Mouse (Mus musculus): ENCODE measurements around the gene Fam187b. TPM values are rescaled to one million over a fixed set of nuclear protein-coding genes. Genes with fewer than 3 reads are reported as not detected.

The Fam187b gene
- polyA plus RNA-seq, 1 experiment from 2014 or later: 8.9 TPM

GRCm38 (mm10) chr7:30953459-30953858 lies 20.1 kb upstream of the Fam187b start:
- H3K4me1 ChIP-seq (replicated peaks; ENCODE audit: insufficient read depth, low read length): peaks cover 14% of the 10 kb centered on the region; the same call in 1 of the 2 replicates
- H3K36me3 ChIP-seq (ENCODE audit: insufficient read depth, low read length): peaks cover 41% of the 10 kb centered on the region
- H3K4me3 ChIP-seq (replicated peaks; ENCODE audit: low read depth, low read length): no peak overlapping the region
- ATAC-seq (replicated peaks; ENCODE audit: low FRiP score, low read depth) (no peak), DNase-seq (ENCODE audit: low spot score) (no peak)
- H3K9me3 ChIP-seq (replicated peaks; ENCODE audit: low read length): no peaks in the 10 kb centered on the region
- H3K9ac ChIP-seq (ENCODE audit: low read depth, low read length): no peak overlapping the region
- H3K27me3 ChIP-seq (ENCODE audit: insufficient read depth, low read length): no peaks in the 10 kb centered on the region
- no peak overlapping the region for H3K4me2 ChIP-seq (ENCODE audit: low read length)
- no peak for TF ChIP-seq CTCF (IDR thresholded peaks at IDR 0.05; ENCODE audit: low read depth)
- WGBS: 77% methylated on average over 6 of the region's 6 CpGs
- H3K27ac ChIP-seq: no peak overlapping the region

GRCm38 (mm10) chr7:30954036-30954435 lies 19.6 kb upstream of the Fam187b start:
- no peak overlapping the region for H3K4me3 ChIP-seq (replicated peaks; ENCODE audit: low read depth, low read length)
- H3K27me3 ChIP-seq (ENCODE audit: insufficient read depth, low read length): no peaks in the 10 kb centered on the region
- peaks cover 14% of the 10 kb centered on the region; the same call in 1 of the 2 replicates for H3K4me1 ChIP-seq (replicated peaks; ENCODE audit: insufficient read depth, low read length)
- ATAC-seq (replicated peaks; ENCODE audit: low FRiP score, low read depth): no peak
- 0 out of 2 replicates have a peak, but pooled peaks have one; percentile 5 for TF ChIP-seq CTCF (IDR thresholded peaks at IDR 0.05; ENCODE audit: low read depth)
- DNase-seq (ENCODE audit: low spot score): no peak
- no peak overlapping the region for H3K27ac ChIP-seq
- no peak overlapping the region for H3K4me2 ChIP-seq (ENCODE audit: low read length)
- H3K9ac ChIP-seq (ENCODE audit: low read depth, low read length): no peak overlapping the region
- whole genome bisulfite sequencing: 76% methylated on average over 3 of the region's 3 CpGs
- no peaks in the 10 kb centered on the region for H3K9me3 ChIP-seq (replicated peaks; ENCODE audit: low read length)
- peaks cover 41% of the 10 kb centered on the region for H3K36me3 ChIP-seq (ENCODE audit: insufficient read depth, low read length)

- Histone ChIP-seq H3K4me2 (ENCODE audit: low read length) (peak overlapping the region; percentile 74), H3K9me3 (replicated peaks; ENCODE audit: low read length) (no peaks in the 10 kb centered on the region), H3K27me3 (ENCODE audit: insufficient read depth, low read length) (no peaks in the 10 kb centered on the region), H3K9ac (ENCODE audit: low read depth, low read length) (peak overlapping the region; percentile 99; the same call in 1 of the 2 replicates), H3K4me1 (replicated peaks; ENCODE audit: insufficient read depth, low read length) (peaks cover 14% of the 10 kb centered on the region; the same call in 1 of the 2 replicates), H3K36me3 (ENCODE audit: insufficient read depth, low read length) (peaks cover 34% of the 10 kb centered on the region), H3K4me3 (replicated peaks; ENCODE audit: low read depth, low read length) (peak overlapping the region; percentile 94; the same call in 1 of the 2 replicates), H3K27ac (no peak overlapping the region)
- no peak for DNase-seq (ENCODE audit: low spot score)
- TF ChIP-seq CTCF (IDR thresholded peaks at IDR 0.05; ENCODE audit: low read depth): no peak
- no peak for ATAC-seq (replicated peaks; ENCODE audit: low FRiP score, low read depth)
- WGBS: 78% methylated on average over 12 of the region's 12 CpGs
These were observed 18.5 kb upstream of the Fam187b start for GRCm38 (mm10) chr7:30954971-30955520.

- peaks cover 29% of the 10 kb centered on the region for H3K36me3 ChIP-seq (ENCODE audit: insufficient read depth, low read length)
- H3K4me2 ChIP-seq (ENCODE audit: low read length): peak overlapping the region; percentile 74
- H3K27ac ChIP-seq: peak overlapping the region; percentile 99
- H3K27me3 ChIP-seq (ENCODE audit: insufficient read depth, low read length): no peaks in the 10 kb centered on the region
- H3K9me3 ChIP-seq (replicated peaks; ENCODE audit: low read length): no peaks in the 10 kb centered on the region
- peak; percentile 90 for TF ChIP-seq CTCF (IDR thresholded peaks at IDR 0.05; ENCODE audit: low read depth)
- peak overlapping the region; percentile 94 for H3K4me3 ChIP-seq (replicated peaks; ENCODE audit: low read depth, low read length)
- ATAC-seq (replicated peaks; ENCODE audit: low FRiP score, low read depth): peak; percentile 75
- WGBS: 1% methylated on average over 54 of the region's 64 CpGs
- peaks cover 14% of the 10 kb centered on the region; the same call in 1 of the 2 replicates for H3K4me1 ChIP-seq (replicated peaks; ENCODE audit: insufficient read depth, low read length)
- peak; percentile 91 for DNase-seq (ENCODE audit: low spot score)
- peak overlapping the region; percentile 99 for H3K9ac ChIP-seq (ENCODE audit: low read depth, low read length)
These were observed 17.8 kb upstream of the Fam187b start for GRCm38 (mm10) chr7:30955584-30956356.

GRCm38 (mm10) chr7:30956357-30956751 lies 17.2 kb upstream of the Fam187b start:
- 2% methylated on average over 27 of the region's 49 CpGs for WGBS

GRCm38 (mm10) chr7:30956756-30957366 lies 16.7 kb upstream of the Fam187b start, which contains the start of gene Usf2:
Gene Usf2, minus strand, starts transcription at chr7:30956803.
- Histone ChIP-seq H3K4me2 (ENCODE audit: low read length) (peak within 1 kb of the TSS; percentile 74), H3K27ac (peak within 1 kb of the TSS; percentile 99), H3K9me3 (replicated peaks; ENCODE audit: low read length) (no peaks in the 10 kb centered on the region), H3K27me3 (ENCODE audit: insufficient read depth, low read length) (no peaks in the 10 kb centered on the region), H3K4me1 (replicated peaks; ENCODE audit: insufficient read depth, low read length) (peaks cover 14% of the 10 kb centered on the region; the same call in 1 of the 2 replicates), H3K36me3 (ENCODE audit: insufficient read depth, low read length) (peaks cover 25% of the 10 kb centered on the region), H3K9ac (ENCODE audit: low read depth, low read length) (peak within 1 kb of the TSS; percentile 99), H3K4me3 (replicated peaks; ENCODE audit: low read depth, low read length) (peak within 1 kb of the TSS; percentile 94)
- 0% methylated on average over 35 of the region's 82 CpGs for whole genome bisulfite sequencing
- ATAC-seq (replicated peaks; ENCODE audit: low FRiP score, low read depth) (peak; percentile 71), DNase-seq (ENCODE audit: low spot score) (peak; percentile 93)
- no peak for TF ChIP-seq CTCF (IDR thresholded peaks at IDR 0.05; ENCODE audit: low read depth)

More at GRCm38 (mm10) chr7:30956357-30956751, 17.2 kb upstream of the Fam187b start:
- DNase-seq (ENCODE audit: low spot score) (no peak), ATAC-seq (replicated peaks; ENCODE audit: low FRiP score, low read depth) (peak; percentile 50)
- no peaks in the 10 kb centered on the region for H3K9me3 ChIP-seq (replicated peaks; ENCODE audit: low read length)
- peaks cover 14% of the 10 kb centered on the region; the same call in 1 of the 2 replicates for H3K4me1 ChIP-seq (replicated peaks; ENCODE audit: insufficient read depth, low read length)
- peak overlapping the region; percentile 74 for H3K4me2 ChIP-seq (ENCODE audit: low read length)
- H3K9ac ChIP-seq (ENCODE audit: low read depth, low read length): peak overlapping the region; percentile 99
- peak overlapping the region; percentile 94 for H3K4me3 ChIP-seq (replicated peaks; ENCODE audit: low read depth, low read length)
- no peak for TF ChIP-seq CTCF (IDR thresholded peaks at IDR 0.05; ENCODE audit: low read depth)
- peak overlapping the region; percentile 99 for H3K27ac ChIP-seq
- H3K36me3 ChIP-seq (ENCODE audit: insufficient read depth, low read length): peaks cover 29% of the 10 kb centered on the region
- H3K27me3 ChIP-seq (ENCODE audit: insufficient read depth, low read length): no peaks in the 10 kb centered on the region
